Mouse (Mus musculus) midbrain, postnatal 0 days (tissue): ENCODE measurements around the gene Ttc32. TPM values are rescaled to one million over a fixed set of nuclear protein-coding genes. Genes with fewer than 3 reads are reported as not detected.

Source experiments
- ATAC-seq: fragments of 200-750 bp; cut with Nextera tagmentation; 2 replicates; pipeline ENCODE4 v1.8.0; 2017; ENCODE audit warnings: moderate number of reproducible peaks, mild to moderate bottlenecking, moderate TSS enrichment, moderate library complexity; ENCODE audit not compliant: low FRiP score
- DNase-seq: peaks from one replicate; pipeline ENCODE4 v3.0.0-alpha.2; 2015; ENCODE audit warnings: low spot score
- H3K27ac ChIP-seq: fragments of 300-500 bp; sonication (generic); 2 replicates; pipeline ENCODE4 v1.5.1; 2014; ENCODE audit warnings: low read depth, mild to moderate bottlenecking, low read length, mixed read lengths
- H3K27me3 ChIP-seq: fragments of 300-500 bp; sonication (generic); 2 replicates; pipeline ENCODE4 v1.6.1; 2014; ENCODE audit warnings: low read length, control low read depth, mixed read lengths; ENCODE audit not compliant: insufficient read depth
- H3K36me3 ChIP-seq: fragments of 300-500 bp; sonication (generic); 2 replicates; pipeline ENCODE4 v1.6.1; 2014; ENCODE audit warnings: low read length, control low read depth, mixed read lengths; ENCODE audit not compliant: insufficient read depth
- H3K4me1 ChIP-seq: fragments of 300-500 bp; sonication (generic); 2 replicates; pipeline ENCODE4 v1.6.1; 2014; ENCODE audit warnings: mild to moderate bottlenecking, control low read depth, antibody characterized with exemption, low read length, mixed read lengths; ENCODE audit not compliant: insufficient read depth
- H3K4me2 ChIP-seq: fragments of 300-500 bp; sonication (generic); 2 replicates; pipeline ENCODE4 v1.6.1; 2014; ENCODE audit warnings: low read depth, mild to moderate bottlenecking, low read length, mixed read lengths; ENCODE audit not compliant: poor library complexity, severe bottlenecking
- H3K4me3 ChIP-seq: fragments of 300-500 bp; sonication (generic); 2 replicates; pipeline ENCODE4 v1.5.1; 2014; ENCODE audit warnings: low read depth, mild to moderate bottlenecking, low read length, moderate library complexity
- H3K9ac ChIP-seq: fragments of 300-500 bp; sonication (generic); replicated peaks from 2 replicates; pipeline ENCODE4 v1.6.1; 2014; ENCODE audit warnings: mild to moderate bottlenecking, low read length, moderate library complexity, mixed read lengths; ENCODE audit not compliant: poor library complexity, severe bottlenecking
- H3K9me3 ChIP-seq: fragments of 300-500 bp; sonication (generic); 2 replicates; pipeline ENCODE4 v1.6.1; 2016; ENCODE audit warnings: low read length, control low read depth
- CTCF ChIP-seq: IDR thresholded peaks from 2 replicates; pipeline ENCODE4 v1.5.1; 2016; ENCODE audit warnings: antibody characterized with exemption, mild to moderate bottlenecking
- WGBS: fragments of 180-500 bp; shearing (Covaris S2); extraction: QIAGEN DNeasy Blood & Tissue Kit; methylation state at CpG from one replicate; pipeline ENCODE4 v1.1.7; 2014; 5-methylcytosine and 5-hydroxymethylcytosine counted together
- polyA plus RNA-seq: library from polyadenylated mRNA; unstranded; fragments of >200 nt; fragmentation: Nextera tagmentation; extraction: Ambion mirVana; gene quantifications from 2 replicates; pipeline ENCODE4 v1.2.1, GENCODE M21; 2015
- total RNA-seq: library from RNA; depleted of rRNA; stranded (reverse); fragments of >200 nt; gene quantifications from 2 replicates; pipeline ENCODE4 v1.2.3, GENCODE M21; 2014; rRNA removed

Ttc32 gene
- 5.1 and 8.6 TPM in 2 replicates for total RNA-seq
- 5.3 and 5.4 TPM in 2 replicates for polyA plus RNA-seq

GRCm38 (mm10) chr12:9029888-9030723 lies at the start of gene Ttc32:
Gene Ttc32, plus strand, starts transcription at chr12:9029997.
- peak within 1 kb of the TSS; percentile 68 for H3K9ac ChIP-seq
- WGBS = under 1% methylated on average over 69 of the region's 69 CpGs
- TF ChIP-seq CTCF = no peak; the same call in 1 of the 2 replicates
- no peaks in the 10 kb centered on the region for H3K4me1 ChIP-seq
- peak within 1 kb of the TSS; percentile 99 for H3K27ac ChIP-seq
- ATAC-seq (peak; percentile 98), DNase-seq (peak; percentile 97)
- H3K9me3 ChIP-seq = no peaks in the 10 kb centered on the region
- no peaks in the 10 kb centered on the region for H3K27me3 ChIP-seq
- peaks cover 18% of the 10 kb centered on the region; the same call in 1 of the 2 replicates for H3K36me3 ChIP-seq
- peak within 1 kb of the TSS; percentile 46 for H3K4me3 ChIP-seq
- peak within 1 kb of the TSS; percentile 58 for H3K4me2 ChIP-seq

DNA sequence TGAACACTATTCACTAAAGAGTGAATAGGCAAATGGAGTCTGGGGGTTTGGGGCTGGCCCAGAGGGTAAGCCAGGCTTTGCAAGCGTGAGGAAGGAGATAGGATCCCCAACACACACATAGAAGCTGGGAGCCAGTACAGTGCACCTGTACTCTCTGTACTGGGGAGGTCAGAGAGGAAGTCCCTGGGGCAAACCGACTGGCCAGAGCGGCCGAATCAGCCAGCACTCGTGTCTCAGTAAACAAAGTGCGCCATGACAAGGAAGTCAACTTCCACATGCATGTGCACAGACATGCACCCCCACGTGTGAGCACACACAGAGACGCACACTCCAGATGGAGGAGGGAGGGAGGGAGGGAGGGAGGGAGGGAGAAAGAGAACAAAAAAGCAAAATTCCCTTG lies 36.6 kb upstream of the Ttc32 start:
- WGBS = 82% methylated on average over 8 of the region's 8 CpGs
- TF ChIP-seq CTCF = no peak
- Histone ChIP-seq H3K4me3 (no peak overlapping the region), H3K4me1 (no peaks in the 10 kb centered on the region), H3K27me3 (no peaks in the 10 kb centered on the region), H3K9me3 (no peaks in the 10 kb centered on the region), H3K27ac (no peak overlapping the region), H3K9ac (no peak overlapping the region), H3K36me3 (peaks cover 4% of the 10 kb centered on the region; the same call in 1 of the 2 replicates), H3K4me2 (no peak overlapping the region)
- no peak for ATAC-seq
- no peak for DNase-seq

DNA sequence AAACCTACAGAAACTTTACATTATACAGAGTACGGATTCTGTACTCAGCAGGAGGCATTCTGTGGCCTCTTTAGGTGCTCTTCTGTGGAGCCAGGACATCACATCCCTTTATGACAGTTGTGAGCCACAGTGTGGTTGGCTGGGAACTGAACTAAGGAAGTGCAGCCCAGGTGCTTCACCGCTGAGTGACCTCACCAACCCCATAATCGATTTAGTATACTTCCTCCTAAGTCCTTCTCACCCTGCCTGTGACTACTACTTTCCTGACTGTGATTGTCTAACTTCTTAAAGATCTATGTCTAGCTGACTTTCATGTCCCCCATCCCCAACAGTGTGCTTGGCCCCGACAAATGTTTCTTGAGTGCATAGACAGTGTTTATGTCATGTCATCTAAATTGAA lies 31.5 kb upstream of the Ttc32 start:
- DNase-seq (no peak), ATAC-seq (no peak)
- Histone ChIP-seq H3K4me2 (no peak overlapping the region), H3K27me3 (no peaks in the 10 kb centered on the region), H3K9ac (no peak overlapping the region), H3K36me3 (no peaks in the 10 kb centered on the region), H3K9me3 (no peaks in the 10 kb centered on the region), H3K4me3 (no peak overlapping the region), H3K4me1 (no peaks in the 10 kb centered on the region), H3K27ac (no peak overlapping the region)
- 89% methylated on average over 4 of the region's 4 CpGs for WGBS
- no peak for TF ChIP-seq CTCF

DNA sequence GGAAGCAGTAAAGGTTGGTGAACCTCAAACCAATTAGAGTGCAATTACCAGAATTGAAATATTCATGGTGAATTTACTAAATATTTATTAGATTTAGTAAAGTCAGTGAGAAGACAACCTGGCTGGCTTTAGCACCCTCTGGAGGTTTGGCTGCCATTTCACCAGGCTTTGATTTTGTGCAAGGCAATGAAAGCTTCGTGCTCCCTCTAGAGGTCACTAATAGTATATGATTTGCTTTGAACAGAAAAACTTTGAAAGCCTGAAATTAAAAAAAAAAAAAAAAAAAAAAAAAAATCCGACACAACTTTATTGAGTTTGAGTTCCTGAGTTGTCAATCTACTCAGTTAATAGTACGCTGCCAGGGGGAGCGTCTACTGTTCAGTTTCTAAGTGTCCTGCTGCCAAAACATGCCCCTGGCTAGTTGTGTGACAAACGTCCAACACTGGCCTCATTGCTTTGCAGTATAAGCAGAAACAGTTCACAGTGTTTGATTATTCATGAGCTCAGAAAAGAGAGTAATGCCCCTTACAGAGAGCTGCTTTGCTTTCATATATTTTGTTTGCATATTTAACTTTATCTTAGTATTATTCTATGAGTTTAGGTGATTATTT lies 27.7 kb upstream of the Ttc32 start:
- peak; percentile 62; the same call in 1 of the 2 replicates for ATAC-seq
- Histone ChIP-seq H3K36me3 (peaks cover 3% of the 10 kb centered on the region; the same call in 1 of the 2 replicates), H3K9ac (no peak overlapping the region), H3K4me2 (no peak overlapping the region), H3K4me3 (no peak overlapping the region), H3K9me3 (no peaks in the 10 kb centered on the region), H3K27ac (no peak overlapping the region), H3K4me1 (no peaks in the 10 kb centered on the region), H3K27me3 (no peaks in the 10 kb centered on the region)
- peak; percentile 94 for DNase-seq
- TF ChIP-seq CTCF = peak; percentile 92
- 11% methylated on average over 5 of the region's 5 CpGs for WGBS

DNA sequence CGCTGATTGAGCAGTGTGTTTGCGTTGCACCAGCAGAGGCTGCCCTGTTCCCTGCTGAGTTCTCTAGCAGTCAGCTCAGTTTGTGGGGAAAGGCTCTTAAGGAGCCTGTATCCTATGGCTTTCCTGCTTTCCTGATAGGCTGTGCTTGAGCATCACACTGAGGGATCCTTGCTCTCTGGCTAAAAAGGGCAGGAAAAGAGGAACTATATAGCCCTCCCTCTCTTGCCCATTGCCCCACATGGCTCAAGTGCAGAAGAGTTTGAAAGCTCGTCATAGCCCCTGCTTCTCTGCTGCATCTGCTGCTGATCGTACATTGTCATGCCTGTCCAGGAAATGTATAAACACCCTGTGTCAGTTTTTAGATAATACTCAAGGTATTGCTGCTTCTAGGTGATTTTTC lies 22.7 kb upstream of the Ttc32 start:
- Histone ChIP-seq H3K27me3 (no peaks in the 10 kb centered on the region), H3K9ac (no peak overlapping the region), H3K9me3 (no peaks in the 10 kb centered on the region), H3K4me2 (no peak overlapping the region), H3K36me3 (peaks cover 6% of the 10 kb centered on the region; the same call in 1 of the 2 replicates), H3K27ac (no peak overlapping the region), H3K4me3 (no peak overlapping the region), H3K4me1 (no peaks in the 10 kb centered on the region)
- no peak for TF ChIP-seq CTCF
- WGBS = 63% methylated on average over 4 of the region's 4 CpGs
- ATAC-seq (no peak), DNase-seq (no peak)

DNA sequence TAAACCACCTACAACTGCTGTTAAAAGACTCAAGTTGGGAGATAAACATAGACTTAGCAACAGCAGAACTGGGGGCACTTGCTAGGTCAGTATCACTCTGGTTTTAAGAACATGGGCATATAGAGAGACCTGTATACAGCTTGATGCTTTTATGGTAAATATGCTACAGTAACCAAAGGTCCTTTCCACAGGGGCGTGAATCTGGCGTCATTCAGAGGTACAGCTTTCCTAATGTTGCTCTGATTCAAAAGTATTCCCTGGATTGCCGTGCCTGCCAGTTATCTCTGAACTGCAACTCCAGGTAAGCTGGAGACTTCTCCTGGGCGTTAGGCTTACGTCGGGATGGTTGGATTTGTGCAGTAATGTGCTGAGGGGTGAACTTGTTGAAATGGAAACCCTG lies 22.0 kb upstream of the Ttc32 start:
- no peak overlapping the region for H3K27ac ChIP-seq
- peaks cover 6% of the 10 kb centered on the region; the same call in 1 of the 2 replicates for H3K36me3 ChIP-seq
- no peaks in the 10 kb centered on the region for H3K4me1 ChIP-seq
- TF ChIP-seq CTCF = no peak
- no peak overlapping the region for H3K9ac ChIP-seq
- ATAC-seq (no peak), DNase-seq (no peak)
- H3K27me3 ChIP-seq = no peaks in the 10 kb centered on the region
- H3K4me2 ChIP-seq = no peak overlapping the region
- no peaks in the 10 kb centered on the region for H3K9me3 ChIP-seq
- WGBS = 97% methylated on average over 6 of the region's 6 CpGs
- no peak overlapping the region for H3K4me3 ChIP-seq
